In the genomic region with DNA sequence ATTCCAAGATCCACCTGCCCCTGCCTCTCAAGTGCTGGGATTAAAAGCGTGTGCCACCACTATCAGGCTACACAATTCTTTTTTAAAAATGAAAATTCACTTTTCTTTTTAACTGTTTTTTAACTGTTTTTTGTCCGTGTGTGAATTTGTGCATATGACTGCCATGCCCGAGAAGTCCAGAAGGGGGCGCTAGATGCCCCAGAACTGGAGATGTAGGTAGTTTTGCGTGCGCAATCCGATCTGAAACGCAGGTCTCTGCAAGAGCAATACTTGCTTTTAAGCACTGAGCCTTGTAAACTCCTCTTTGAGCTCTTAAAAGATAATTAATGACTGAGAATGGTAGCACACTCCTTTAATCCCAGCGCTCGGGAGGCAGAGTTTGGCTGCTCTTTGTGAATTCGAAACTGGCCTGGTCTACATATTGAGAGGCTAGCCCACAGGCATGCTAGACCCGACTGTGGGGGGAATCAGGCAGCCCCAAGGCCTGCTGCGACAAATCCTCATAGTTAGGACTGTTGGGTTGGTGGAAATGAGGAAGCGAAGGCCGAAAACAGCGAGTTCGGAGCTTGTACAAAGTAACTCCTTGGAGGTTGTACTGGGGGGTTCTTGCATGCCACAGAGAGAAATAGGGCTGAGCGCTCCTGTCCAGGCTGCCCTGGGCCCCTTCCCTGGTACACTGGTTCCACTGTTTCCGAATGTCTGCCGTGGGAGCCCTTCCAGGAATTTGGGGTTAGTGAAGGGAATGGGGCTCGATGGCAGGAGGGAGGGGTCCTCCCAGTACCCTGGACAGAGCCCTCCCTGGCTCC, we compare ENCODE assay signal across 8 mouse cellular contexts. TPM values are rescaled to one million over a fixed set of nuclear protein-coding genes. Genes with fewer than 3 reads are reported as not detected.
DNase-seq lines count a peak whose midpoint lies in the region; ATAC-seq and TF ChIP-seq lines count a peak whose summit lies in the region.

No protein-coding gene starts in this region.

- peaks cover 0 to 10% of the 10 kb centered on the region in 2 experiments; a peak in 2 of 4 replicates for H3K36me3 ChIP-seq in MEL (ENCODE audit: control insufficient read depth in 1 of 2, insufficient read depth in 2 of 2, low read length in 2 of 2)
- no peaks in the 10 kb centered on the region for H3K36me3 ChIP-seq in intestine, embryonic 14.5 days (ENCODE audit: control insufficient read depth, insufficient read depth, low read length)
- no peaks in the 10 kb centered on the region for H3K36me3 ChIP-seq in liver, embryonic 16.5 days (ENCODE audit: control insufficient read depth, insufficient read depth)
- no peaks in the 10 kb centered on the region for H3K36me3 ChIP-seq in neural tube, embryonic 15.5 days

- peak overlapping the region; percentile 34 for H3K4me2 ChIP-seq in intestine, embryonic 14.5 days (ENCODE audit: low read length)
- peak overlapping the region; percentile 61 for H3K4me2 ChIP-seq in liver, embryonic 16.5 days (ENCODE audit: low read depth, low read length)
- H3K4me2 ChIP-seq in neural tube, embryonic 15.5 days, result peak overlapping the region; percentile 39

- no peak for ATAC-seq in intestine, embryonic 14.5 days (replicated peaks; ENCODE audit: low FRiP score, low TSS enrichment, low read depth)
- ATAC-seq in liver, embryonic 16.5 days (ENCODE audit: low read depth), result no peak
- no peak for ATAC-seq in neural tube, embryonic 15.5 days (ENCODE audit: low FRiP score)

- H3K9me3 ChIP-seq in MEL (replicated peaks; ENCODE audit: insufficient read depth, low read length), result no peaks in the 10 kb centered on the region
- H3K9me3 ChIP-seq in intestine, embryonic 14.5 days (ENCODE audit: control insufficient read depth, low read length), result no peaks in the 10 kb centered on the region
- H3K9me3 ChIP-seq in liver, embryonic 16.5 days (replicated peaks; ENCODE audit: control insufficient read depth, low read length), result no peaks in the 10 kb centered on the region
- H3K9me3 ChIP-seq in neural tube, embryonic 15.5 days (replicated peaks), result no peaks in the 10 kb centered on the region

- TF ChIP-seq EP300 in MEL (IDR thresholded peaks at IDR 0.05; ENCODE audit: low read depth in 1 of 2, low read length in 2 of 2), result peak in 1 of 2 experiments; percentile 29; a peak in 1 of 4 replicates

- no peaks in the 10 kb centered on the region for H3K27me3 ChIP-seq in MEL (ENCODE audit: control insufficient read depth in 1 of 2, insufficient read depth in 2 of 2, low read length in 2 of 2)
- H3K27me3 ChIP-seq in intestine, embryonic 14.5 days (replicated peaks; ENCODE audit: control insufficient read depth, insufficient read depth, low read length), result peaks cover 70% of the 10 kb centered on the region
- H3K27me3 ChIP-seq in liver, embryonic 16.5 days (ENCODE audit: control insufficient read depth, insufficient read depth, low read depth, low read length), result peaks cover 59% of the 10 kb centered on the region
- H3K27me3 ChIP-seq in neural tube, embryonic 15.5 days (replicated peaks), result peaks cover 90% of the 10 kb centered on the region

- no peak for TF ChIP-seq POLR2A in MEL (IDR thresholded peaks at IDR 0.05; ENCODE audit: control insufficient read depth in 1 of 2, insufficient read depth in 1 of 2, low read depth in 1 of 2, low read length in 2 of 2, poor library complexity in 1 of 2)

- DNase-seq in layer of hippocampus, adult 11-12 months (ENCODE audit: low spot score), result peak; percentile 61
- no peak for DNase-seq in layer of hippocampus, adult 9-11 months
- peak; percentile 87 for DNase-seq in MEL (ENCODE audit: low read depth, low spot score)
- peak; percentile 58 for DNase-seq in embryo, embryonic 9.5 days (ENCODE audit: extremely low spot score)
- peak; percentile 81 for DNase-seq in intestine, embryonic 14.5 days (ENCODE audit: low spot score)
- no peak for DNase-seq in ovary, postnatal 14 days (ENCODE audit: low spot score)

- peak overlapping the region; percentile 66 for H3K9ac ChIP-seq in MEL (ENCODE audit: control insufficient read depth, low read depth, low read length, poor library complexity, severe bottlenecking)
- H3K9ac ChIP-seq in intestine, embryonic 14.5 days (ENCODE audit: low read length), result no peak overlapping the region
- no peak overlapping the region; the same call in 1 of the 2 replicates for H3K9ac ChIP-seq in liver, embryonic 16.5 days (ENCODE audit: low read depth, low read length)
- no peak overlapping the region for H3K9ac ChIP-seq in neural tube, embryonic 15.5 days (replicated peaks)

- peak; percentile 86 to 95 (median 92) for TF ChIP-seq CTCF in MEL (IDR thresholded peaks at IDR 0.05 in 2 of 3, conservative IDR thresholded peaks at IDR 0.05 in 1 of 3; ENCODE audit: control insufficient read depth in 1 of 3, insufficient read depth in 1 of 3, low read depth in 2 of 3, low read length in 3 of 3, poor library complexity in 1 of 3, severe bottlenecking in 1 of 3)

- WGBS in intestine, embryonic 14.5 days, result 18% methylated on average over 21 of the region's 21 CpGs
- WGBS in liver, embryonic 16.5 days (ENCODE audit: insufficient replicate concordance), result 11% methylated on average over 21 of the region's 21 CpGs
- WGBS in neural tube, embryonic 15.5 days, result 17% methylated on average over 21 of the region's 21 CpGs

- no peaks in the 10 kb centered on the region for H3K79me2 ChIP-seq in MEL (ENCODE audit: control insufficient read depth, insufficient read depth, low read length, poor library complexity)

- TF ChIP-seq RAD21 in MEL (IDR thresholded peaks at IDR 0.05; ENCODE audit: low read depth, low read length), result peak; percentile 62

- peaks cover 0 to 21% of the 10 kb centered on the region in 2 experiments; a peak in 2 of 4 replicates for H3K4me1 ChIP-seq in MEL (ENCODE audit: control insufficient read depth in 1 of 2, insufficient read depth in 2 of 2, low read length in 2 of 2)
- peaks cover 12% of the 10 kb centered on the region; the same call in 1 of the 2 replicates for H3K4me1 ChIP-seq in intestine, embryonic 14.5 days (replicated peaks; ENCODE audit: control insufficient read depth, insufficient read depth, low read length)
- peaks cover 19% of the 10 kb centered on the region for H3K4me1 ChIP-seq in liver, embryonic 16.5 days (ENCODE audit: control insufficient read depth, low read depth, low read length)
- H3K4me1 ChIP-seq in neural tube, embryonic 15.5 days, result peaks cover 31% of the 10 kb centered on the region

- H3K4me3 ChIP-seq in MEL (ENCODE audit: control insufficient read depth in 1 of 2, insufficient read depth in 1 of 2, low read depth in 2 of 2, low read length in 2 of 2), result peak overlapping the region; percentile 52 to 59
- peak overlapping the region; percentile 13; the same call in 1 of the 2 replicates for H3K4me3 ChIP-seq in intestine, embryonic 14.5 days (ENCODE audit: low read depth, low read length)
- H3K4me3 ChIP-seq in liver, embryonic 16.5 days (ENCODE audit: low read depth, low read length), result peak overlapping the region; percentile 40
- H3K4me3 ChIP-seq in neural tube, embryonic 15.5 days (replicated peaks), result peak overlapping the region; percentile 16; the same call in 1 of the 2 replicates

- H3K27ac ChIP-seq in MEL (ENCODE audit: control insufficient read depth, low read depth, low read length), result peak overlapping the region; percentile 23
- H3K27ac ChIP-seq in intestine, embryonic 14.5 days (ENCODE audit: low read depth), result no peak overlapping the region
- no peak overlapping the region for H3K27ac ChIP-seq in liver, embryonic 16.5 days (ENCODE audit: low read length)
- H3K27ac ChIP-seq in neural tube, embryonic 15.5 days (replicated peaks), result no peak overlapping the region

TF ChIP-seq in MEL, 35 proteins besides CTCF, POLR2A, EP300 and RAD21 (continues in another document):
- TF ChIP-seq SIN3A (IDR thresholded peaks at IDR 0.05; ENCODE audit: low read length), result peak; percentile 91; the same call in 1 of the 2 replicates
- TF ChIP-seq ZMIZ1 (IDR thresholded peaks at IDR 0.05; ENCODE audit: low read depth, low read length), result no peak
- TF ChIP-seq SMC3 (IDR thresholded peaks at IDR 0.05; ENCODE audit: low read depth, low read length), result peak; percentile 45
- 0 out of 2 replicates have a peak, but pooled peaks have one; percentile 27 for TF ChIP-seq ELF1 (IDR thresholded peaks at IDR 0.05; ENCODE audit: low read depth, low read length)

RNA-seq across cellular contexts. Expression of a gene that starts 0.7 kb away (rescaled TPM):
- 0.20 TPM in 1 of 2 replicates, not detected in the other for total RNA-seq in MEL (2012; rRNA removed)
- polyA plus RNA-seq in MEL (2012; ENCODE audit: insufficient read depth in 1 of 2, insufficient read length in 2 of 2, low read depth in 1 of 2, low replicate concordance in 2 of 2, missing spikeins in 1 of 2), result under 1 TPM in 1 of 2 experiments, not detected in 1; 0.28 TPM
- polyA plus RNA-seq in intestine, embryonic 14.5 days (2014; fragmentation: Nextera tagmentation; extraction: Ambion mirVana), result not detected in 2 replicates
- not detected in 2 replicates for polyA plus RNA-seq in liver, embryonic 16.5 days (2015; fragmentation: Nextera tagmentation; extraction: Ambion mirVana)
- not detected in 2 replicates for polyA plus RNA-seq in neural tube, embryonic 15.5 days (2015; fragmentation: Nextera tagmentation; extraction: Ambion mirVana)

RNA-seq across cellular contexts. Expression of a gene that starts 5.8 kb away (rescaled TPM):
- 4.5 and 5.0 TPM in 2 replicates for total RNA-seq in MEL (2012; rRNA removed)
- polyA plus RNA-seq in MEL (2012; ENCODE audit: insufficient read depth in 1 of 2, insufficient read length in 2 of 2, low read depth in 1 of 2, low replicate concordance in 2 of 2, missing spikeins in 1 of 2), result 10 to 100 TPM in 1 of 2 experiments, not detected in 1; 19.6 TPM
- 22.8 and 24.2 TPM in 2 replicates for polyA plus RNA-seq in intestine, embryonic 14.5 days (2014; fragmentation: Nextera tagmentation; extraction: Ambion mirVana)
- 1.1 and 2.3 TPM in 2 replicates for polyA plus RNA-seq in liver, embryonic 16.5 days (2015; fragmentation: Nextera tagmentation; extraction: Ambion mirVana)
- polyA plus RNA-seq in neural tube, embryonic 15.5 days (2015; fragmentation: Nextera tagmentation; extraction: Ambion mirVana), result 0.31 and 3.3 TPM in 2 replicates

RNA-seq across cellular contexts. Expression of a gene that starts 20.0 kb away (rescaled TPM):
- 81.8 and 92.7 TPM in 2 replicates for total RNA-seq in MEL (2012; rRNA removed)
- polyA plus RNA-seq in MEL (2012; ENCODE audit: insufficient read depth in 1 of 2, insufficient read length in 2 of 2, low read depth in 1 of 2, low replicate concordance in 2 of 2, missing spikeins in 1 of 2), result 100 to 1,000 TPM in 1 of 2 experiments, not detected in 1; 127 TPM
- polyA plus RNA-seq in intestine, embryonic 14.5 days (2014; fragmentation: Nextera tagmentation; extraction: Ambion mirVana), result 61.5 and 69.7 TPM in 2 replicates
- polyA plus RNA-seq in liver, embryonic 16.5 days (2015; fragmentation: Nextera tagmentation; extraction: Ambion mirVana), result 11.9 and 12.0 TPM in 2 replicates
- 402 and 456 TPM in 2 replicates for polyA plus RNA-seq in neural tube, embryonic 15.5 days (2015; fragmentation: Nextera tagmentation; extraction: Ambion mirVana)

RNA-seq across cellular contexts. Expression of a gene that starts 42.2 kb away (rescaled TPM):
- total RNA-seq in MEL (2012; rRNA removed), result 0.49 and 1.1 TPM in 2 replicates
- polyA plus RNA-seq in MEL (2012; ENCODE audit: insufficient read depth in 1 of 2, insufficient read length in 2 of 2, low read depth in 1 of 2, low replicate concordance in 2 of 2, missing spikeins in 1 of 2), result under 1 TPM in 1 of 2 experiments, not detected in 1; 0.97 TPM
- polyA plus RNA-seq in intestine, embryonic 14.5 days (2014; fragmentation: Nextera tagmentation; extraction: Ambion mirVana), result 0.97 and 0.98 TPM in 2 replicates
- 0.12 and 0.25 TPM in 2 replicates for polyA plus RNA-seq in liver, embryonic 16.5 days (2015; fragmentation: Nextera tagmentation; extraction: Ambion mirVana)
- 1.2 and 2.4 TPM in 2 replicates for polyA plus RNA-seq in neural tube, embryonic 15.5 days (2015; fragmentation: Nextera tagmentation; extraction: Ambion mirVana)

Comparison
In these comparisons a context has a peak if more than half of its experiments do, and no peak if none do; other contexts are left out.
1. DNase-seq: peak in layer of hippocampus, adult 11-12 months (single experiment), MEL (single experiment), embryo, embryonic 9.5 days (single experiment) and intestine, embryonic 14.5 days (single experiment); none in layer of hippocampus, adult 9-11 months (single experiment) and ovary, postnatal 14 days (single experiment).
2. Peak in every context shown above with its lines, with median percentiles within 50 percentile points of each other: H3K4me3 ChIP-seq and H3K4me2 ChIP-seq.